28 mouse cellular contexts compared by ENCODE assay signal in genomic region chr9:33533101-33533810, GRCm38 (mm10).
DNase-seq lines count a peak whose midpoint lies in the region; ATAC-seq and TF ChIP-seq lines count a peak whose summit lies in the region.
"Had no signal": no experiment of that assay in that cellular context is flagged by ENCODE, and none has a peak within 500 bp of the region (broad histone marks: within the 10 kb centered on the region; RNA-seq: fewer than 3 reads in every experiment).

No protein-coding gene starts in this region.

- no peaks in the 10 kb centered on the region for H3K36me3 ChIP-seq in embryonic facial prominence, embryonic 14.5 days (ENCODE audit: control insufficient read depth, insufficient read depth, low read length)
- no peaks in the 10 kb centered on the region for H3K36me3 ChIP-seq in embryonic facial prominence, embryonic 10.5 days (replicated peaks)
- H3K36me3 ChIP-seq: embryonic facial prominence, embryonic 12.5 days; embryonic facial prominence, embryonic 15.5 days; forebrain, embryonic 10.5 days; forebrain, embryonic 12.5 days; G1E had no signal

- no peak for TF ChIP-seq CTCF in brain, embryonic 14.5 days (IDR thresholded peaks at IDR 0.05; ENCODE audit: borderline replicate concordance, extremely low read depth, insufficient read depth, insufficient read length)

- no peak overlapping the region for H3K27ac ChIP-seq in embryonic facial prominence, embryonic 14.5 days (replicated peaks; ENCODE audit: low read depth, low read length)
- no peak overlapping the region for H3K27ac ChIP-seq in embryonic facial prominence, embryonic 10.5 days (replicated peaks)
- H3K27ac ChIP-seq: embryonic facial prominence, embryonic 12.5 days; embryonic facial prominence, embryonic 15.5 days; forebrain, embryonic 10.5 days; forebrain, embryonic 12.5 days had no signal

- TF ChIP-seq POLR2A in brain, embryonic 14.5 days (IDR thresholded peaks at IDR 0.05; ENCODE audit: borderline replicate concordance, extremely low read depth, insufficient read depth, insufficient read length, poor library complexity, severe bottlenecking), result no peak

- WGBS in embryonic facial prominence, embryonic 14.5 days, result 57% methylated on average over 1 of the region's 1 CpGs
- 75% methylated on average over 1 of the region's 1 CpGs for WGBS in embryonic facial prominence, embryonic 10.5 days

- no peaks in the 10 kb centered on the region for H3K27me3 ChIP-seq in embryonic facial prominence, embryonic 14.5 days (replicated peaks; ENCODE audit: control insufficient read depth, insufficient read depth, low read length)
- no peaks in the 10 kb centered on the region for H3K27me3 ChIP-seq in embryonic facial prominence, embryonic 10.5 days (replicated peaks; ENCODE audit: low read depth, poor library complexity, severe bottlenecking)
- H3K27me3 ChIP-seq: CH12.LX; embryonic facial prominence, embryonic 12.5 days; embryonic facial prominence, embryonic 15.5 days; forebrain, embryonic 12.5 days; Patski had no signal

- no peaks in the 10 kb centered on the region for H3K9me3 ChIP-seq in embryonic facial prominence, embryonic 14.5 days (ENCODE audit: control insufficient read depth, low read length)
- H3K9me3 ChIP-seq in embryonic facial prominence, embryonic 10.5 days, result no peaks in the 10 kb centered on the region
- H3K9me3 ChIP-seq: embryonic facial prominence, embryonic 12.5 days; embryonic facial prominence, embryonic 15.5 days; forebrain, embryonic 10.5 days; forebrain, embryonic 12.5 days; G1E had no signal

- H3K4me1 ChIP-seq in embryonic facial prominence, embryonic 14.5 days (ENCODE audit: control insufficient read depth, insufficient read depth, low read length), result no peaks in the 10 kb centered on the region
- H3K4me1 ChIP-seq in embryonic facial prominence, embryonic 10.5 days, result no peaks in the 10 kb centered on the region
- H3K4me1 ChIP-seq: embryonic facial prominence, embryonic 12.5 days; embryonic facial prominence, embryonic 15.5 days; forebrain, embryonic 10.5 days; forebrain, embryonic 12.5 days had no signal

- no peak for ATAC-seq in embryonic facial prominence, embryonic 14.5 days (ENCODE audit: low read depth)
- ATAC-seq: activated CD4-positive, CD25-positive, alpha-beta regulatory T cell, adult 4 months; CD4-positive, CD25-positive, alpha-beta regulatory T cell, adult 4 months; forebrain, embryonic 14.5 days; forebrain, embryonic 16.5 days; Patski had no signal

- H3K9ac ChIP-seq in embryonic facial prominence, embryonic 14.5 days (ENCODE audit: low read depth, low read length), result no peak overlapping the region
- H3K9ac ChIP-seq: embryonic facial prominence, embryonic 12.5 days; embryonic facial prominence, embryonic 15.5 days; forebrain, embryonic 12.5 days had no signal

- H3K4me3 ChIP-seq in embryonic facial prominence, embryonic 14.5 days (ENCODE audit: low read depth, low read length), result no peak overlapping the region
- no peak overlapping the region for H3K4me3 ChIP-seq in embryonic facial prominence, embryonic 10.5 days
- H3K4me3 ChIP-seq: embryonic facial prominence, embryonic 12.5 days; embryonic facial prominence, embryonic 15.5 days; erythroblast, embryonic 14.5 days; forebrain, embryonic 10.5 days; forebrain, embryonic 12.5 days had no signal

- intact Hi-C loops in left cerebral cortex, postnatal 4 days (cut with DNase I), result no loop called here

- DNase-seq in cerebellum, postnatal 10 days, result peak; percentile 59 to 63
- no peak for DNase-seq in cerebellum, adult 8-10 months
- peak; percentile 12 for DNase-seq in embryonic facial prominence, embryonic 14.5 days (ENCODE audit: low spot score)
- DNase-seq in embryonic facial prominence, embryonic 10.5 days (ENCODE audit: low spot score), result no peak
- peak; percentile 53 for DNase-seq in left cerebral cortex, postnatal 4 days
- DNase-seq in left cerebral cortex, adult 9 months (ENCODE audit: low spot score in 2 of 2), result no peak
- DNase-seq in brain, embryonic 14.5 days (ENCODE audit: low read depth), result peak; percentile 6
- DNase-seq: adrenal gland, adult 8-10 months; adrenal gland, postnatal 14 days; adrenal gland, postnatal 36 days; B cell, adult 2 months; cerebellum, adult 11 months; cerebellum, adult 2 months; cerebellum, adult 9-11 months; cerebellum, postnatal 36 days; embryo, embryonic 11 days had no signal

- H3K4me2 ChIP-seq in embryonic facial prominence, embryonic 14.5 days (ENCODE audit: low read depth, low read length), result no peak overlapping the region
- H3K4me2 ChIP-seq: embryonic facial prominence, embryonic 12.5 days; embryonic facial prominence, embryonic 15.5 days; forebrain, embryonic 12.5 days had no signal

Comparison
In these comparisons a context has a peak if more than half of its experiments do, and no peak if none do; other contexts are left out.
1. DNase-seq: peak in cerebellum, postnatal 10 days (2 of 2), embryonic facial prominence, embryonic 14.5 days (single experiment), left cerebral cortex, postnatal 4 days (single experiment) and brain, embryonic 14.5 days (single experiment); none in cerebellum, adult 8-10 months (single experiment), embryonic facial prominence, embryonic 10.5 days (single experiment) and left cerebral cortex, adult 9 months (0 of 2).